Mouse (Mus musculus) liver, embryonic 15.5 days (tissue): ENCODE results near the gene Sec62. TPM values are rescaled to one million over a fixed set of nuclear protein-coding genes. Genes with fewer than 3 reads are reported as not detected.

Experiments used
- ATAC-seq: fragments of 200-750 bp; cut with Nextera tagmentation; 2 replicates; pipeline ENCODE4 v1.8.0; 2017; ENCODE audit warnings: moderate number of reproducible peaks, mild to moderate bottlenecking, moderate library complexity; ENCODE audit not compliant: insufficient read depth
- H3K27ac ChIP-seq: fragments of 300-500 bp; sonication (generic); replicated peaks from 2 replicates; pipeline ENCODE4 v1.5.1; 2015; ENCODE audit warnings: mild to moderate bottlenecking, inconsistent platforms
- H3K27me3 ChIP-seq: fragments of 300-500 bp; sonication (generic); 2 replicates; pipeline ENCODE4 v1.6.1; 2015; ENCODE audit warnings: mild to moderate bottlenecking, inconsistent platforms
- H3K36me3 ChIP-seq: fragments of 300-500 bp; sonication (generic); replicated peaks from 2 replicates; pipeline ENCODE4 v1.6.1; 2015; ENCODE audit warnings: moderate library complexity, mild to moderate bottlenecking, inconsistent platforms
- H3K4me1 ChIP-seq: fragments of 300-500 bp; sonication (generic); replicated peaks from 2 replicates; pipeline ENCODE4 v1.6.1; 2015; ENCODE audit warnings: inconsistent platforms
- H3K4me2 ChIP-seq: fragments of 300-500 bp; sonication (generic); 2 replicates; pipeline ENCODE4 v1.6.1; 2015; ENCODE audit warnings: moderate library complexity, mild to moderate bottlenecking, inconsistent platforms
- H3K4me3 ChIP-seq: fragments of 300-500 bp; sonication (generic); replicated peaks from 2 replicates; pipeline ENCODE4 v1.5.1; 2015; ENCODE audit warnings: mild to moderate bottlenecking, inconsistent platforms
- H3K9ac ChIP-seq: fragments of 300-500 bp; sonication (generic); 2 replicates; pipeline ENCODE4 v1.6.1; 2015; ENCODE audit warnings: moderate library complexity, mild to moderate bottlenecking, inconsistent platforms
- H3K9me3 ChIP-seq: fragments of 300-500 bp; sonication (generic); replicated peaks from 2 replicates; pipeline ENCODE4 v1.6.1; 2016; ENCODE audit warnings: inconsistent platforms
- WGBS: fragments of 180-500 bp; shearing (Covaris S2); methylation state at CpG from one replicate; pipeline ENCODE4 v1.1.7; 2015; ENCODE audit warnings: mixed read lengths; ENCODE audit not compliant: insufficient replicate concordance; 5-methylcytosine and 5-hydroxymethylcytosine counted together
- polyA plus RNA-seq: library from polyadenylated mRNA; unstranded; fragments of >200 nt; fragmentation: Nextera tagmentation; extraction: Ambion mirVana; gene quantifications from 2 replicates; pipeline ENCODE4 v1.2.1, GENCODE M21; 2015

Gene Sec62
- polyA plus RNA-seq, 1 experiment from 2014 or later, result 50.2 TPM

GRCm38 (mm10) chr3:30868625-30869024 is 76.0 kb downstream of the Sec62 start:
- Histone ChIP-seq H3K4me1 (peaks cover 6% of the 10 kb centered on the region; the same call in 1 of the 2 replicates), H3K9ac (no peak overlapping the region), H3K4me3 (no peak overlapping the region), H3K4me2 (no peak overlapping the region), H3K27ac (no peak overlapping the region), H3K36me3 (no peaks in the 10 kb centered on the region), H3K27me3 (no peaks in the 10 kb centered on the region), H3K9me3 (no peaks in the 10 kb centered on the region)
- 59% methylated on average over 5 of the region's 5 CpGs for WGBS
- ATAC-seq, result no peak

DNA sequence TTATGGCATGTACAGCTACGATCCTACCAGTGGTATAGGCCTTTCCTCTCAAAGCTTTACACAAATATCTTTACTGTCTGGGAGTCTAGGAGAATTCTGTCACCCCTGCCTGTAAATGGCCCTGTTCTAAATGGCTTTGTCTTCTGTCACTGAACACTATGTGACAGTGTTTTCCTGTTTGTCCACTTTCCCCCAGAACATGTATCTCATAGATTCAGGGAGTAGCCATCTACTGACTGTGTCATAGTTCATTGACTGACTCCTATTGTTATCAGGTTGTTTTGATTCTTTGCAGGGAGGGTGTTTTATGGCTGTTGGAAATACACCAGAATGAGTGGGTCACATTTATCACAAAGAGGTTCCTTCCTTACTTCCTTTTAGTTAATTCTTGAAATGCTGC is 77.3 kb downstream of the Sec62 start:
- Histone ChIP-seq H3K36me3 (no peaks in the 10 kb centered on the region), H3K4me2 (no peak overlapping the region), H3K4me1 (no peaks in the 10 kb centered on the region), H3K27me3 (no peaks in the 10 kb centered on the region), H3K9me3 (no peaks in the 10 kb centered on the region), H3K9ac (no peak overlapping the region), H3K4me3 (no peak overlapping the region), H3K27ac (no peak overlapping the region)
- no peak for ATAC-seq
- WGBS, result 72% methylated on average over 1 of the region's 1 CpGs

Other genes starting within 250 kb of the Sec62 start
- 0.79 and 1.0 TPM in 2 replicates for gene Mecom, start 244.9 kb upstream of the Sec62 start, polyA plus RNA-seq
- not detected in 2 replicates for gene Actrt3, start 192.9 kb upstream of the Sec62 start, polyA plus RNA-seq
- 12.4 and 13.0 TPM in 2 replicates for gene Mynn, start 190.8 kb upstream of the Sec62 start, polyA plus RNA-seq
- not detected in 2 replicates for gene Lrriq4, start 148.4 kb upstream of the Sec62 start, polyA plus RNA-seq
- 0.05 TPM in 1 of 2 replicates, not detected in the other for gene Lrrc34, start 145.0 kb upstream of the Sec62 start, polyA plus RNA-seq
- not detected in 2 replicates for gene Lrrc31, start 93.0 kb upstream of the Sec62 start, polyA plus RNA-seq
- gene Samd7, start 46.6 kb upstream of the Sec62 start, polyA plus RNA-seq, result 0.03 and 0.07 TPM in 2 replicates
- 5.5 and 5.8 TPM in 2 replicates for gene Gpr160, start 63.1 kb downstream of the Sec62 start, polyA plus RNA-seq
- 1.8 TPM in 2 replicates for gene Phc3, start 176.5 kb downstream of the Sec62 start, polyA plus RNA-seq
- 5.1 and 5.4 TPM in 2 replicates for gene Prkci, start 202.9 kb downstream of the Sec62 start, polyA plus RNA-seq